Mouse (Mus musculus) stomach, embryonic 14.5 days (tissue): ENCODE results near the gene Parp6. TPM values are rescaled to one million over a fixed set of nuclear protein-coding genes. Genes with fewer than 3 reads are reported as not detected.

ENCODE experiments used
- ATAC-seq: fragments of 200-750 bp; cut with Nextera tagmentation; 2 replicates; pipeline ENCODE4 v1.8.0; 2017; ENCODE audit warnings: low read depth, moderate TSS enrichment; ENCODE audit not compliant: insufficient number of reproducible peaks, insufficient read depth, low FRiP score
- H3K27ac ChIP-seq: fragments of 300-500 bp; sonication (generic); 2 replicates; pipeline ENCODE4 v1.5.1; 2014; ENCODE audit warnings: mild to moderate bottlenecking, low read length, moderate library complexity, mixed read lengths
- H3K27me3 ChIP-seq: fragments of 300-500 bp; sonication (generic); 2 replicates; pipeline ENCODE4 v1.6.1; 2014; ENCODE audit warnings: low read length, control low read depth, mixed read lengths; ENCODE audit not compliant: control insufficient read depth, insufficient read depth
- H3K36me3 ChIP-seq: fragments of 300-500 bp; sonication (generic); 2 replicates; pipeline ENCODE4 v1.6.1; 2014; ENCODE audit warnings: mild to moderate bottlenecking, control low read depth, low read length, moderate library complexity, mixed read lengths; ENCODE audit not compliant: control insufficient read depth, insufficient read depth
- H3K4me1 ChIP-seq: fragments of 300-500 bp; sonication (generic); 2 replicates; pipeline ENCODE4 v1.6.1; 2014; ENCODE audit warnings: low read length, control low read depth, mixed read lengths; ENCODE audit not compliant: control insufficient read depth, insufficient read depth
- H3K4me2 ChIP-seq: fragments of 300-500 bp; sonication (generic); replicated peaks from 2 replicates; pipeline ENCODE4 v1.6.1; 2014; ENCODE audit warnings: low read depth, low read length, control low read depth
- H3K4me3 ChIP-seq: fragments of 300-500 bp; sonication (generic); 2 replicates; pipeline ENCODE4 v1.5.1; 2014; ENCODE audit warnings: low read depth, low read length, control low read depth
- H3K9ac ChIP-seq: fragments of 300-500 bp; sonication (generic); replicated peaks from 2 replicates; pipeline ENCODE4 v1.6.1; 2014; ENCODE audit warnings: low read depth, mild to moderate bottlenecking, control low read depth, low read length, moderate library complexity, mixed read lengths
- H3K9me3 ChIP-seq: fragments of 300-500 bp; sonication (generic); 2 replicates; pipeline ENCODE4 v1.6.1; 2016; ENCODE audit warnings: low read depth, low read length, control low read depth; ENCODE audit not compliant: control insufficient read depth
- WGBS: fragments of 180-500 bp; shearing (Covaris S2); extraction: QIAGEN DNeasy Blood & Tissue Kit; methylation state at CpG from one replicate; pipeline ENCODE4 v1.1.7; 2014; 5-methylcytosine and 5-hydroxymethylcytosine counted together
- polyA plus RNA-seq: library from polyadenylated mRNA; unstranded; fragments of >200 nt; fragmentation: Nextera tagmentation; extraction: Ambion mirVana; gene quantifications from 2 replicates; pipeline ENCODE4 v1.2.1, GENCODE M21; 2014

The Parp6 gene
- polyA plus RNA-seq, 1 experiment from 2014 or later = 39.5 TPM

DNA sequence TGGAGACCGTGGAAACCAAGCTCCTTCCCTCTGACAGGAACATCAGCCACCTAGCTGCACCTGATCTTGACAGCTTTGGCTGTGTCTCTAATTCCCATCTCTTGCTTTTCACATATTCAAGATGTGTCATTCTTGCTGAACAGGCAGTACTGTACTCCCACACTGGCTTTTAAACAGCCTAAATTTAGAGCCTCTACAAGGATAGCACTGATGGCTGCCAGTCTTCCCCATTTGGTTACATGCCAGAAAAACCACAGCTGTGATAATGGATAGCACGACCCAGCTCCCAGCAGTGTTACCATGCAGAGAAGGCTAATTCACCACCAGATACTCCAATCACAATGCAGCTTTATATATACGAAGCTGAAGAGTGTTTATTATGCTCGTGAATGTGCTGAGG lies 50.2 kb downstream of the Parp6 start:
- Histone ChIP-seq H3K9me3 (no peaks in the 10 kb centered on the region), H3K36me3 (peaks cover 89% of the 10 kb centered on the region), H3K9ac (no peak overlapping the region), H3K4me2 (no peak overlapping the region), H3K27me3 (no peaks in the 10 kb centered on the region), H3K4me3 (no peak overlapping the region), H3K4me1 (0 out of 2 replicates have a peak, but pooled peaks cover 3% of the 10 kb centered on the region), H3K27ac (no peak overlapping the region)
- ATAC-seq = no peak
- WGBS = 57% methylated on average over 4 of the region's 4 CpGs

DNA sequence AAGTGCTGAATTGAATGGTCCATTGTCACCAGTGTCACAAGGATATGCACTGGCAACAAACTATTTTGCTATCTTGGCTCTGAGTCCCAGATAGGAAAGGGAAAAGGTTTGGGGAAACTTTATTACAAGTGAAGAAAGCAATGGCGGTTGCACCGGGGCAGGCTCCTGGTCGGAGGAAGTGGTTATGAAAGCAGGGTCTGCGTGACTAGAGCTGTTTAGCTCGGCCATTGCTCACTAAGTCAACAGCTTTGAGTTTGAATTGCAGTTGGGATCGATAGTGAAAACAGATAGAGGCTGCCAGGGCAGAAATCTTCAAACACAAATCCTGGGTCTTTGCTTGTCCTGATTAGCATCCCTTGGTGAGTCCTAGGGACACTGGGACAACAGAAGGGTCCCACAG lies 50.8 kb downstream of the Parp6 start:
- Histone ChIP-seq H3K36me3 (peaks cover 91% of the 10 kb centered on the region), H3K4me3 (no peak overlapping the region), H3K27ac (no peak overlapping the region), H3K9me3 (no peaks in the 10 kb centered on the region), H3K9ac (no peak overlapping the region), H3K4me2 (no peak overlapping the region), H3K4me1 (no peaks in the 10 kb centered on the region), H3K27me3 (no peaks in the 10 kb centered on the region)
- ATAC-seq = no peak
- 66% methylated on average over 6 of the region's 6 CpGs for WGBS

DNA sequence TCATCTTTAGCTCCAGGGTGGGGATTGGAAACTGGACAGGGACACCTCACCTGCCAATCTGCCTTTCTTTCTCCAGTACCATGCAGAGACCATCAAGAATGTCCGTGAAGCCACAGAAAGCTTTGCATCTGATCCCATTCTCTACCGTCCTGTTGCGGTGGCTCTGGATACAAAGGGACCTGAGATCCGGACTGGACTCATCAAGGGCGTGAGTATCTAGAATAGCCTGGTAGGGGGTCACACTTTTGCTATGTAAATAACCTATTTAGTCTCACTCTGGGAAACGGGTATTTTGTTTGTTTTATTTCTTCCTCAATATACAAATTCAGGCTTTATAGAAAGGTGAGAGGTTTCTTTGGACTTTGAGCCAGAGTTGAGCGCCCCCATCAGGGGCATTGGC lies 51.4 kb downstream of the Parp6 start:
- Histone ChIP-seq H3K27me3 (no peaks in the 10 kb centered on the region), H3K4me2 (no peak overlapping the region), H3K4me3 (no peak overlapping the region), H3K9ac (no peak overlapping the region), H3K36me3 (peaks cover 91% of the 10 kb centered on the region), H3K9me3 (no peaks in the 10 kb centered on the region), H3K4me1 (no peaks in the 10 kb centered on the region), H3K27ac (no peak overlapping the region)
- no peak for ATAC-seq
- WGBS = 86% methylated on average over 7 of the region's 7 CpGs

DNA sequence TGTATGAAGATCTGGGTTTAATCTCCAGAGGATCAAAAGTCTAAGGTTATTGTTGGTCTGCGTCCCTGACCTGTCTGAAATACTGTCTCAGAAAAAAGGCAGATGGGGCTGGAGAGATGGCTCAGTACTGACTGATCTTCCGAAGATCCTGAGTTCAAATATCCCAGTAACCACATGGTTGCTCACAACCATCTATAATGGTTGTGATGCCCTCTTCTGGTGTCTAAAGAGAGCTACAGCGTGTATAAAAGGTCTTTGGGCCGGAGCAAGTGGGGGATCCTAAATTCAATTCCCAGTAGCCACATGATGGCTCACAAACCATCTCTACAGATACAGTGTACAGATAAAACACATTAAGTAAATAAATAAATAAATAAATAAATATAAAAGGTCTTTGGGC lies 52.1 kb downstream of the Parp6 start:
- Histone ChIP-seq H3K9me3 (no peaks in the 10 kb centered on the region), H3K4me3 (no peak overlapping the region), H3K27me3 (no peaks in the 10 kb centered on the region), H3K4me1 (no peaks in the 10 kb centered on the region), H3K9ac (no peak overlapping the region), H3K36me3 (peaks cover 91% of the 10 kb centered on the region), H3K4me2 (no peak overlapping the region), H3K27ac (no peak overlapping the region)
- 81% methylated on average over 4 of the region's 4 CpGs for WGBS
- no peak for ATAC-seq

DNA sequence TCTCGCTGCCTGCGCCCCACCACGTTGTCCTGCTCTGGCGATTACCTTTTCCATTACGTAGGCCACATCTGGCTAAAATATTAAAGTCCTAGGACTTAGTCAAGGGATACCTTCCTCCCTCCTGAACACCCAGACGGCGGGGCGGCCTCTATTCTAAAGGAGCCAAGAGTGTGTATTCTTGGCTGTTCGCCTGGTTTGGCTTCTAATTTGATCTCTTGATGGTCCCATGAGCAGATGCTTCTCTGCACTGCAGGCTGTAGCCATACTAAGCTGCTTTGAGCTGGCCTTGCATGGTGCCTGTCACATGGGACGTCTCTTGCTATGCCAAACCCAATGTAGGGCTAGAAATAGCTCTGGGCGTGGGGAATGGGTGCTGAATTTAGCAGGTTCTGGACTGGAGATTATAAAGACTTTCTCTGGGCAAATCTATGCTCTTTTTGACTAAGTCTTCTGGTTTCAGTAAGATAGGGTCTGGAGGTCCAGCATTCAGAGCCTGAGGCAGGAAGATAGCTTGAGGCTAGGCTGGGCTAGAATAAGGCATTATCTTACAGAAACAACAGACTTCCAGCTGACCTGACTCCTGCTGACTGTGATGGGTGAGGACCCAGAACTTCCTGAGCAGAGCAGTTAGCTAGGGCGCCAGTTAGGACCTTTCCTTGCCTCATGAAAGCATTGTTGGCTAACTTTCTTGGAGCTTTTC lies 55.3 kb downstream of the Parp6 start:
- Histone ChIP-seq H3K36me3 (peaks cover 98% of the 10 kb centered on the region), H3K4me1 (no peaks in the 10 kb centered on the region), H3K27me3 (no peaks in the 10 kb centered on the region), H3K9ac (no peak overlapping the region), H3K9me3 (no peaks in the 10 kb centered on the region), H3K27ac (no peak overlapping the region), H3K4me2 (no peak overlapping the region), H3K4me3 (no peak overlapping the region)
- ATAC-seq = no peak
- WGBS = 88% methylated on average over 12 of the region's 12 CpGs

DNA sequence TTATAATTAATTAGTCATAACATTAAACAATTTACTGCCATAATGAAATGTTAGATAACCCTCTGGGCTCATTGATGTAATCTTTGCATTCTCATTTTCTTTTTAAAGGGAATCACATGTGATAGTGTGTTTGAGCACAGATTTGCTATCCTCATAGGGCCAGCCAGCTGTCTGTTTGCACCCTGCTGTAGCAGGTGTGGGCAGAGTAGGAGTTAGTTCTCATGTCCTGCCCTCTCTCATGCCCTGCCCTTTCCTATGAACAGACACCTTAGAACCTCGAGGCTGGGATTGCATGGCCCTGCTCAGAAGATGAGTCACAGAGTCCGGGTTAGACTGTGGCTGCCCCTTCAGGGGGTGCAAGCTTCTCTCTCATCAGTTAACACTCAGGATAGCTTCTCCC lies 56.3 kb downstream of the Parp6 start:
- no peak overlapping the region for H3K4me3 ChIP-seq
- peaks cover 97% of the 10 kb centered on the region for H3K36me3 ChIP-seq
- ATAC-seq = no peak
- no peak overlapping the region for H3K27ac ChIP-seq
- no peaks in the 10 kb centered on the region for H3K9me3 ChIP-seq
- no peaks in the 10 kb centered on the region for H3K4me1 ChIP-seq
- no peak overlapping the region for H3K4me2 ChIP-seq
- H3K9ac ChIP-seq = no peak overlapping the region
- WGBS = 43% methylated on average over 2 of the region's 2 CpGs
- H3K27me3 ChIP-seq = no peaks in the 10 kb centered on the region

DNA sequence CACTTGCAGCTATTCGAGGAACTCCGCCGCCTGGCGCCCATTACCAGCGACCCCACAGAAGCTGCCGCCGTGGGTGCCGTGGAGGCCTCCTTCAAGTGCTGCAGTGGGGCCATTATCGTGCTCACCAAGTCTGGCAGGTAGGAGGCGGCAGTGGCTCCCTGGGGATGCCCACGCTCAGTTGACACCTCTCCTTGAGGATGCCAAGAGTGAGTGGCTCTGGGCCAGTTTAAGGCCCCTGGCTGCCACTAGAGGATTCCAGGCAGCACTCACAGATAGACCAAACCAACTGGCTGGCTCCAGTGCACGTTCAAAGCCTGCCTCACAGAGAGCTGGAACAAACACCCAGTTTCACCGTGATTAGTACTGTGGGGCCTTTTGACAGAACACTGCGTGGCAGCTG lies 58.5 kb downstream of the Parp6 start:
- Histone ChIP-seq H3K36me3 (peaks cover 78% of the 10 kb centered on the region), H3K27ac (no peak overlapping the region)
- 91% methylated on average over 14 of the region's 14 CpGs for whole genome bisulfite sequencing

DNA sequence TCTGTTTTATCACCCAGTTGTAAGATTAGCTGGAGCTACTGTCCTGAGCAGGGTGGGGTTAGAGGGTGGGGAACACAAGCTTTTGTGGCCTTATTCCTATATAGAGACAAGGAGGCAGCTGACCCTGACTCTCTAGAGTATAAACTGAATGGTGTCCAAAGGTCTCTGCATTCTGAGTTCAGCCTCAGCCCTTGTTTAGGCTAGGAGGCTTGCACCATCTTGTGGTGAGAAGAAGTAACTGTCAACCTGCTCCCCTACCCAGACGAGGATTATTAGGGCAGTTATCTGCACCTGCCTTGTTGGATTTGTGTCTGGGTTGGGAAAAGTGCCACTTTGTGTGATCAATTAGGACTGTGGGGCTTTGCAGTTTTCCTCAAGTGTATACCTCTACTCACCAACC lies 61.2 kb downstream of the Parp6 start:
- Histone ChIP-seq H3K4me2 (no peak overlapping the region), H3K27ac (no peak overlapping the region), H3K4me1 (peaks cover 8% of the 10 kb centered on the region; the same call in 1 of the 2 replicates), H3K4me3 (no peak overlapping the region), H3K9me3 (no peaks in the 10 kb centered on the region), H3K27me3 (0 out of 2 replicates have a peak, but pooled peaks cover 4% of the 10 kb centered on the region), H3K9ac (no peak overlapping the region), H3K36me3 (peaks cover 51% of the 10 kb centered on the region)
- WGBS = 10% methylated on average over 1 of the region's 1 CpGs
- ATAC-seq = no peak

More for the DNA sequence above, 58.5 kb downstream of the Parp6 start:
- Histone ChIP-seq H3K4me1 (peaks cover 5% of the 10 kb centered on the region; the same call in 1 of the 2 replicates), H3K4me3 (no peak overlapping the region), H3K27me3 (no peaks in the 10 kb centered on the region), H3K9ac (no peak overlapping the region), H3K4me2 (no peak overlapping the region), H3K9me3 (no peaks in the 10 kb centered on the region)
- no peak for ATAC-seq
